Mouse (Mus musculus): Measurements from ENCODE around the gene Fam186b. TPM values are rescaled to one million over a fixed set of nuclear protein-coding genes. Genes with fewer than 3 reads are reported as not detected.
A peak's percentile ranks its signal among the peaks of the same experiment; 100 is the strongest.

The Fam186b gene
- polyA plus RNA-seq (2014; fragmentation: Nextera tagmentation; extraction: Ambion mirVana) = 0.36 TPM in 1 of 2 replicates, not detected in the other

- ATAC-seq (ENCODE audit: insufficient number of reproducible peaks, insufficient read depth, low FRiP score, low read depth) = no peak; the same call in none of the 2 replicates
- H3K27ac ChIP-seq (replicated peaks in 1 of 2; ENCODE audit: control insufficient read depth in 1 of 2, insufficient read depth in 1 of 2, low read depth in 2 of 2, low read length in 2 of 2) = peak within 1 kb of the TSS; percentile 71 to 81
- under 1% methylated on average over 16 of the region's 17 CpGs for WGBS
Observed at GRCm38 (mm10) chr15:99295484-99295981, at the start of gene Fam186b. TSS of gene Fam186b (minus strand) at chr15:99295888.

GRCm38 (mm10) chr15:99344961-99345360 lies 49.3 kb upstream of the Fam186b start:
- no peak for ATAC-seq (ENCODE audit: insufficient number of reproducible peaks, insufficient read depth, low FRiP score, low read depth)
- no peaks in the 10 kb centered on the region for H3K27me3 ChIP-seq (ENCODE audit: control insufficient read depth, insufficient read depth, low read length)
- H3K4me3 ChIP-seq (ENCODE audit: control insufficient read depth in 1 of 2, insufficient read depth in 1 of 2, low read depth in 1 of 2, low read length in 2 of 2) = no peak overlapping the region
- 48% methylated on average over 4 of the region's 4 CpGs for WGBS
- H3K9me3 ChIP-seq (ENCODE audit: control insufficient read depth, low read length) = no peaks in the 10 kb centered on the region
- peak overlapping the region in 1 of 2 experiments; percentile 93; a peak in 3 of 4 replicates for H3K27ac ChIP-seq (replicated peaks in 1 of 2; ENCODE audit: control insufficient read depth in 1 of 2, insufficient read depth in 1 of 2, low read depth in 2 of 2, low read length in 2 of 2)
- no peak overlapping the region for H3K4me2 ChIP-seq (ENCODE audit: low read length)
- no peaks in the 10 kb centered on the region for H3K36me3 ChIP-seq (ENCODE audit: control insufficient read depth, insufficient read depth, low read length)
- H3K4me1 ChIP-seq (ENCODE audit: control insufficient read depth in 2 of 2, insufficient read depth in 2 of 2, low read length in 2 of 2) = peaks cover 42 to 63% of the 10 kb centered on the region in 2 experiments
- H3K9ac ChIP-seq (ENCODE audit: low read length) = no peak overlapping the region; the same call in 1 of the 2 replicates

More at GRCm38 (mm10) chr15:99295484-99295981, at the start of gene Fam186b:
- Histone ChIP-seq H3K36me3 (ENCODE audit: control insufficient read depth, insufficient read depth, low read length) (no peaks in the 10 kb centered on the region), H3K9me3 (ENCODE audit: control insufficient read depth, low read length) (no peaks in the 10 kb centered on the region), H3K9ac (ENCODE audit: low read length) (peak within 1 kb of the TSS; percentile 79), H3K27me3 (ENCODE audit: control insufficient read depth, insufficient read depth, low read length) (no peaks in the 10 kb centered on the region), H3K4me3 (ENCODE audit: control insufficient read depth in 1 of 2, insufficient read depth in 1 of 2, low read depth in 1 of 2, low read length in 2 of 2) (peak within 1 kb of the TSS; percentile 54 to 68), H3K4me1 (ENCODE audit: control insufficient read depth in 2 of 2, insufficient read depth in 2 of 2, low read length in 2 of 2) (peaks cover 2 to 11% of the 10 kb centered on the region in 2 experiments; a peak in 3 of 4 replicates), H3K4me2 (ENCODE audit: low read length) (peak within 1 kb of the TSS; percentile 67)

DNA sequence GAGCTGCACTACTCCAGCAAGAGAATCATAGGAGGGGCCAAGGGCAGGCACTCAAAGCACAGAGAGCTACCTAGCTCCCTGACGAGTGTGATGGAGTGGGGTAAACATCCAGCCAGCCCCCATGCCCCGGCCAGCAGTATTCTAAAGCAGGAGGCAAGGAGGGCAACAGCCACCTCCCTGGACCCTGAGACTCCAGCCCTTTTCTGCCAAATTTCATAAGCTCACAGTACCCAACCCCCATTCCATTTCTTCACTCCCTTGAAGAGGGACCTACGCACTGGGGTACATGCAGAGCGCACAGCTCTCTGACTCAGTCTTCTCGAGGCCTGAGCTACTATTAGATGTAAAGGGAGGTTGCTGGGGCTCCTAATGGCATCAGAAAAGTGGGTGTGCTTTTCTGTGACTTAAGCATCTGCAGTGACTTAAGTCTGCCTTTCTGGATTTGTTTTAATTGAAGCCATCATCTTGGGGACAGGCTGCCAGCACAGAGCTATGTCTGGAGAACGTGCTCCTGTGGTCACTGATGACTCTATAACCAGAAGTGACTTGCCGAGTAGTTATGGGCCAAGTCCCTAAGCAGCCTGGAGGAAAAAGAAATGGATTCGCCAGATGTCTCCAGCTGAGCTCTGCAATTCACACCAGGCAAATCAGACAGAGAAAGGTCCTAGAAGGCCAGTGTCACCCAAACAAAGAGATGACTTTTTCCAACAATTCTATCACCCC lies 48.6 kb upstream of the Fam186b start:
- no peaks in the 10 kb centered on the region for H3K36me3 ChIP-seq (ENCODE audit: control insufficient read depth, insufficient read depth, low read length)
- no peak overlapping the region for H3K4me3 ChIP-seq (ENCODE audit: control insufficient read depth in 1 of 2, insufficient read depth in 1 of 2, low read depth in 1 of 2, low read length in 2 of 2)
- 56% methylated on average over 8 of the region's 8 CpGs for WGBS
- no peaks in the 10 kb centered on the region for H3K27me3 ChIP-seq (ENCODE audit: control insufficient read depth, insufficient read depth, low read length)
- no peaks in the 10 kb centered on the region for H3K9me3 ChIP-seq (ENCODE audit: control insufficient read depth, low read length)
- H3K4me2 ChIP-seq (ENCODE audit: low read length) = peak overlapping the region; percentile 48
- peak overlapping the region; percentile 66 for H3K9ac ChIP-seq (ENCODE audit: low read length)
- 0 out of 2 replicates have a peak, but pooled peaks have one; percentile 6 for ATAC-seq (ENCODE audit: insufficient number of reproducible peaks, insufficient read depth, low FRiP score, low read depth)
- peak overlapping the region; percentile 91 to 93 for H3K27ac ChIP-seq (replicated peaks in 1 of 2; ENCODE audit: control insufficient read depth in 1 of 2, insufficient read depth in 1 of 2, low read depth in 2 of 2, low read length in 2 of 2)
- peaks cover 45 to 68% of the 10 kb centered on the region in 2 experiments for H3K4me1 ChIP-seq (ENCODE audit: control insufficient read depth in 2 of 2, insufficient read depth in 2 of 2, low read length in 2 of 2)

DNA sequence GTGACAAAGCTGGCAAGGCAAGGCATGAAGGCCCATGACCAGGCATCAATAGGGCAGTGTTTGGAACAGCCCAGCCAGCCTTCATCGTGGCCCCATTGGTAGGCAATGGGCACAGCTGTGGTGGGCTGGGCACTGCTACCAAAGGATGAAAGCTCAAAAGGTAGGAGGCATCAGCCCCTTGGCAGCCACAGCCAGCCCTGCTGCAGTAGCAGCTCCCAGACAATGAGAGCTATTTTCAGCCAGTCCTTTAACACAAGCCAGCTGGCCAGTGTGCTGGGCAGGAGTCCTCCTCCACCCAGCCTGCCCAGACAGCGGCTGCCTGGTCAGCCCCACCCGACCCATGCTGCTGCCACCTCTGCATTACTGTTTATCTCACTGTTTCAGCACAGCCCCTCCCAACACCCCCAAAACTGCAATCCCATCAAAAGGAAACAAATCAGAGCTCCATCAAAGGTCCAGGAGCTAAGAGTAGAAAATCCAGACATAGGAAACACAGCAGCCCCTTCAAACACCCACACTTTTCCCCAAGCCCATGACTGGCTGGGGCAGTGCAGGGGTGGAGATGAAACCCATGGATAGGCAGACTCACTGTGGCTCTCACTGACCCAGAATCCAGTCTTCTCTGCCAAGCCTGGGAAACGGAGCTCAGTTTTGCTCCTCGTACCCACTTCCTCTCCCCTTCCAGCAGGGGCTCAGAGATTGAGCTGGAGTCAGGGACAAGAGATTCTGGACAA lies 47.9 kb upstream of the Fam186b start:
- Histone ChIP-seq H3K4me3 (ENCODE audit: control insufficient read depth in 1 of 2, insufficient read depth in 1 of 2, low read depth in 1 of 2, low read length in 2 of 2) (no peak overlapping the region), H3K36me3 (ENCODE audit: control insufficient read depth, insufficient read depth, low read length) (no peaks in the 10 kb centered on the region), H3K9me3 (ENCODE audit: control insufficient read depth, low read length) (no peaks in the 10 kb centered on the region), H3K4me2 (ENCODE audit: low read length) (peak overlapping the region; percentile 48), H3K9ac (ENCODE audit: low read length) (peak overlapping the region; percentile 66), H3K27ac (replicated peaks in 1 of 2; ENCODE audit: control insufficient read depth in 1 of 2, insufficient read depth in 1 of 2, low read depth in 2 of 2, low read length in 2 of 2) (peak overlapping the region; percentile 91 to 93), H3K27me3 (ENCODE audit: control insufficient read depth, insufficient read depth, low read length) (no peaks in the 10 kb centered on the region), H3K4me1 (ENCODE audit: control insufficient read depth in 2 of 2, insufficient read depth in 2 of 2, low read length in 2 of 2) (peaks cover 45 to 74% of the 10 kb centered on the region in 2 experiments)
- peak; percentile 85 for ATAC-seq (ENCODE audit: insufficient number of reproducible peaks, insufficient read depth, low FRiP score, low read depth)
- 15% methylated on average over 5 of the region's 5 CpGs for WGBS

- H3K9ac ChIP-seq (ENCODE audit: low read length) = peak overlapping the region; percentile 66; the same call in 1 of the 2 replicates
- H3K36me3 ChIP-seq (ENCODE audit: control insufficient read depth, insufficient read depth, low read length) = no peaks in the 10 kb centered on the region
- WGBS = 44% methylated on average over 9 of the region's 9 CpGs
- no peaks in the 10 kb centered on the region for H3K9me3 ChIP-seq (ENCODE audit: control insufficient read depth, low read length)
- peaks cover 50 to 72% of the 10 kb centered on the region in 2 experiments for H3K4me1 ChIP-seq (ENCODE audit: control insufficient read depth in 2 of 2, insufficient read depth in 2 of 2, low read length in 2 of 2)
- H3K4me3 ChIP-seq (ENCODE audit: control insufficient read depth in 1 of 2, insufficient read depth in 1 of 2, low read depth in 1 of 2, low read length in 2 of 2) = no peak overlapping the region
- peak overlapping the region; percentile 91 to 93; a peak in 3 of 4 replicates for H3K27ac ChIP-seq (replicated peaks in 1 of 2; ENCODE audit: control insufficient read depth in 1 of 2, insufficient read depth in 1 of 2, low read depth in 2 of 2, low read length in 2 of 2)
- no peak overlapping the region for H3K4me2 ChIP-seq (ENCODE audit: low read length)
- ATAC-seq (ENCODE audit: insufficient number of reproducible peaks, insufficient read depth, low FRiP score, low read depth) = no peak
- no peaks in the 10 kb centered on the region for H3K27me3 ChIP-seq (ENCODE audit: control insufficient read depth, insufficient read depth, low read length)
Observed at GRCm38 (mm10) chr15:99342194-99342981, 46.7 kb upstream of the Fam186b start.

GRCm38 (mm10) chr15:99341102-99341501 lies 45.4 kb upstream of the Fam186b start:
- no peak overlapping the region for H3K4me3 ChIP-seq (ENCODE audit: control insufficient read depth in 1 of 2, insufficient read depth in 1 of 2, low read depth in 1 of 2, low read length in 2 of 2)
- H3K9me3 ChIP-seq (ENCODE audit: control insufficient read depth, low read length) = no peaks in the 10 kb centered on the region
- 57% methylated on average over 3 of the region's 3 CpGs for WGBS
- H3K9ac ChIP-seq (ENCODE audit: low read length) = no peak overlapping the region
- peak overlapping the region; percentile 12 to 93; a peak in 3 of 4 replicates for H3K27ac ChIP-seq (replicated peaks in 1 of 2; ENCODE audit: control insufficient read depth in 1 of 2, insufficient read depth in 1 of 2, low read depth in 2 of 2, low read length in 2 of 2)
- peaks cover 62 to 85% of the 10 kb centered on the region in 2 experiments for H3K4me1 ChIP-seq (ENCODE audit: control insufficient read depth in 2 of 2, insufficient read depth in 2 of 2, low read length in 2 of 2)
- H3K4me2 ChIP-seq (ENCODE audit: low read length) = no peak overlapping the region
- no peaks in the 10 kb centered on the region for H3K27me3 ChIP-seq (ENCODE audit: control insufficient read depth, insufficient read depth, low read length)
- ATAC-seq (ENCODE audit: insufficient number of reproducible peaks, insufficient read depth, low FRiP score, low read depth) = no peak
- H3K36me3 ChIP-seq (ENCODE audit: control insufficient read depth, insufficient read depth, low read length) = no peaks in the 10 kb centered on the region

DNA sequence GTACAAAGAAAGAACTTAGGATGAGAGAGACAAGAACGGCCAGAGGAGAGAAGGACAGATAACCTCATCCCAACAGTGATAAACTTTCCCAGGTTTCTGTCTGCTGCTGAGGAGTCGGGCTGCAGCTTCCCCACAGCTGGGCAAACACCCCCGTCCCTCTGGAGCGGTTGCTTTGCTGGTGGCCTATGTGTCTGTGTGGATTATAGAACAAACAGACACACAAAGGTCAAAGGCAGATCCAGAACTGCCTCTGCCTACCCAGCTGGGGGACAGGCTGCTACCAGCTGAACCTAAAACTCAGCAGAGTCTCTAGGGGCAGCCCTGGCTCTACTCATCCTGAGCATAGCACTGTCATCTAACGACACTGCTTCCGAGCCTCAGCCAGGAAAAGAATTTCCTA lies 44.0 kb upstream of the Fam186b start:
- Histone ChIP-seq H3K4me2 (ENCODE audit: low read length) (no peak overlapping the region), H3K4me1 (ENCODE audit: control insufficient read depth in 2 of 2, insufficient read depth in 2 of 2, low read length in 2 of 2) (peaks cover 65 to 88% of the 10 kb centered on the region in 2 experiments), H3K27ac (replicated peaks in 1 of 2; ENCODE audit: control insufficient read depth in 1 of 2, insufficient read depth in 1 of 2, low read depth in 2 of 2, low read length in 2 of 2) (no peak overlapping the region), H3K27me3 (ENCODE audit: control insufficient read depth, insufficient read depth, low read length) (no peaks in the 10 kb centered on the region), H3K36me3 (ENCODE audit: control insufficient read depth, insufficient read depth, low read length) (no peaks in the 10 kb centered on the region; the same call in 1 of the 2 replicates), H3K9ac (ENCODE audit: low read length) (no peak overlapping the region), H3K4me3 (ENCODE audit: control insufficient read depth in 1 of 2, insufficient read depth in 1 of 2, low read depth in 1 of 2, low read length in 2 of 2) (no peak overlapping the region), H3K9me3 (ENCODE audit: control insufficient read depth, low read length) (no peaks in the 10 kb centered on the region)
- 40% methylated on average over 6 of the region's 6 CpGs for WGBS
- no peak for ATAC-seq (ENCODE audit: insufficient number of reproducible peaks, insufficient read depth, low FRiP score, low read depth)

Measured in heart, embryonic 14.5 days (tissue).